Comparison of ENCODE assay signal across 19 mouse cellular contexts in the genomic region with DNA sequence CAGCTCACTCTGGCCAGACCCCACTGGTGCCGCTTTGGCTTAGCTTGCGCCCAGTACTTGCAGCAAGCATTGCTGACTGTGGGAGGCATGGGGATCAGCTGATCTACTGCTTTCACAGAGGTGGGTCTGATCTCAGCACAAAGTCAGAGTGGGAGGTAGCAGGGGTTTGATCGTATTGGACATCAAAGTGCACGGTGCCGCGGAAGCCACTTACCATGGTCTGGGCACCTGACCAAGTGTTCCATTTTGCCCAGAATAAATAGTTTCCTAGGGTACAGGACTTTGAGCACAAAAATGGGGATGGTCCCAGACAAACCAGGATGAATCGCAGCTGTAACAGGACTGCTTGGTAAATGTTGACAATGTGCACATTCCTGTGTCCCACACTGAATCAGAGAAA. TPM values are rescaled to one million over a fixed set of nuclear protein-coding genes. Genes with fewer than 3 reads are reported as not detected.
A peak's percentile ranks its signal among the peaks of the same experiment; 100 is the strongest.
DNase-seq lines count a peak whose midpoint lies in the region; ATAC-seq and TF ChIP-seq lines count a peak whose summit lies in the region.
"Had no signal": no experiment of that assay in that cellular context is flagged by ENCODE, and none has a peak within 500 bp of the region (broad histone marks: within the 10 kb centered on the region; RNA-seq: fewer than 3 reads in every experiment).

No protein-coding gene starts in this region.

- no peaks in the 10 kb centered on the region for H3K79me2 ChIP-seq in liver, adult 2 months (ENCODE audit: control insufficient read depth, insufficient read depth, low read length)

- H3K36me3 ChIP-seq in hindbrain, embryonic 13.5 days: no peaks in the 10 kb centered on the region
- no peaks in the 10 kb centered on the region for H3K36me3 ChIP-seq in hindbrain, embryonic 11.5 days (ENCODE audit: control insufficient read depth, insufficient read depth, low read length)
- H3K36me3 ChIP-seq in liver, adult 2 months (ENCODE audit: control insufficient read depth, insufficient read depth, low read length): peaks cover 23% of the 10 kb centered on the region
- H3K36me3 ChIP-seq: limb, embryonic 13.5 days had no signal

- ATAC-seq in hindbrain, embryonic 13.5 days (ENCODE audit: low FRiP score): peak; percentile 43; the same call in 1 of the 2 replicates
- no peak for ATAC-seq in hindbrain, embryonic 11.5 days (ENCODE audit: low FRiP score)
- ATAC-seq: inflammation-experienced regulatory T-cells, adult 6 months had no signal

- H3K4me1 ChIP-seq in hindbrain, embryonic 13.5 days (replicated peaks): no peaks in the 10 kb centered on the region
- no peaks in the 10 kb centered on the region for H3K4me1 ChIP-seq in hindbrain, embryonic 11.5 days (replicated peaks; ENCODE audit: control insufficient read depth, insufficient read depth, low read length)
- peaks cover 8% of the 10 kb centered on the region for H3K4me1 ChIP-seq in liver, adult 2 months (ENCODE audit: control insufficient read depth, insufficient read depth, low read length)
- H3K4me1 ChIP-seq: limb, embryonic 13.5 days had no signal

- no peak for TF ChIP-seq POLR2A in liver, adult 2 months (IDR thresholded peaks at IDR 0.05; ENCODE audit: extremely low read depth, insufficient read depth, low read length)

- no peak for TF ChIP-seq CTCF in liver, adult 2 months (IDR thresholded peaks at IDR 0.05; ENCODE audit: low read depth, low read length)

- H3K4me3 ChIP-seq in hindbrain, embryonic 13.5 days: no peak overlapping the region
- no peak overlapping the region for H3K4me3 ChIP-seq in hindbrain, embryonic 11.5 days (ENCODE audit: low read depth, low read length)
- H3K4me3 ChIP-seq in liver, adult 2 months (ENCODE audit: insufficient read depth, low read depth, low read length): no peak overlapping the region
- H3K4me3 ChIP-seq: gastrocnemius, adult 2 months; limb, embryonic 13.5 days had no signal

- H3K9me3 ChIP-seq in hindbrain, embryonic 13.5 days: no peaks in the 10 kb centered on the region
- H3K9me3 ChIP-seq in hindbrain, embryonic 11.5 days (ENCODE audit: control insufficient read depth, low read length): no peaks in the 10 kb centered on the region
- H3K9me3 ChIP-seq: limb, embryonic 13.5 days had no signal

- H3K9ac ChIP-seq in hindbrain, embryonic 13.5 days: no peak overlapping the region
- H3K9ac ChIP-seq in hindbrain, embryonic 11.5 days (ENCODE audit: low read depth, low read length): no peak overlapping the region
- no peak overlapping the region for H3K9ac ChIP-seq in liver, adult 2 months (ENCODE audit: low read depth, low read length)
- H3K9ac ChIP-seq: limb, embryonic 13.5 days; lung, embryonic 14.5 days had no signal

- 82% methylated on average over 7 of the region's 7 CpGs for WGBS in hindbrain, embryonic 13.5 days
- 92% methylated on average over 7 of the region's 7 CpGs for WGBS in hindbrain, embryonic 11.5 days
- WGBS in liver, adult 2 months: 27% methylated on average over 7 of the region's 7 CpGs

- H3K27ac ChIP-seq in hindbrain, embryonic 13.5 days: no peak overlapping the region
- no peak overlapping the region for H3K27ac ChIP-seq in hindbrain, embryonic 11.5 days (ENCODE audit: low read depth, low read length)
- peak overlapping the region; percentile 44 for H3K27ac ChIP-seq in liver, adult 2 months (replicated peaks; ENCODE audit: insufficient read depth, low read depth, low read length)
- H3K27ac ChIP-seq: gastrocnemius, adult 2 months; limb, embryonic 13.5 days had no signal

- no peaks in the 10 kb centered on the region for H3K27me3 ChIP-seq in hindbrain, embryonic 13.5 days
- H3K27me3 ChIP-seq in hindbrain, embryonic 11.5 days (ENCODE audit: control insufficient read depth, insufficient read depth, low read length): no peaks in the 10 kb centered on the region
- no peaks in the 10 kb centered on the region for H3K27me3 ChIP-seq in liver, adult 2 months (ENCODE audit: control insufficient read depth, insufficient read depth, low read length)

- DNase-seq in hindbrain, embryonic 11.5 days (ENCODE audit: low spot score): no peak
- peak; percentile 72 for DNase-seq in liver, adult 2 months (ENCODE audit: extremely low read depth, low read depth, low spot score)
- no peak for DNase-seq in liver
- peak; percentile 68 to 78 for DNase-seq in right cerebral cortex, postnatal 10 days (ENCODE audit: low spot score in 2 of 2)
- DNase-seq in right cerebral cortex, postnatal 14 days: no peak
- no peak for DNase-seq in urinary bladder, adult 2 months (ENCODE audit: low spot score)
- DNase-seq: adrenal gland, postnatal 36 days; cerebellum, adult 11-12 months; cerebellum, postnatal 14 days; gastrocnemius, adult 2 months; heart, postnatal 10 days; kidney, adult 2 months; kidney, postnatal 10 days; lung, embryonic 14.5 days; lung, postnatal 36 days had no signal

- no peak overlapping the region for H3K4me2 ChIP-seq in hindbrain, embryonic 13.5 days
- H3K4me2 ChIP-seq in hindbrain, embryonic 11.5 days (replicated peaks; ENCODE audit: low read depth, low read length): no peak overlapping the region
- H3K4me2 ChIP-seq: heart, embryonic 11.5 days; limb, embryonic 13.5 days; lung, embryonic 14.5 days had no signal

RNA-seq across cellular contexts. Expression of gene Hacd2, which starts 41.2 kb away (rescaled TPM):
- polyA plus RNA-seq in hindbrain, embryonic 13.5 days (2015; fragmentation: Nextera tagmentation; extraction: Ambion mirVana): 39.2 and 42.5 TPM in 2 replicates
- 27.7 and 31.7 TPM in 2 replicates for polyA plus RNA-seq in hindbrain, embryonic 11.5 days (2014; fragmentation: Nextera tagmentation; extraction: Ambion mirVana)
- 19.8 and 23.8 TPM in 2 replicates for total RNA-seq in liver, adult 2 months (2014; rRNA removed)
- 70.7 and 88.9 TPM in 2 replicates for polyA plus RNA-seq in liver, adult 2 months (2012; rRNA removed)
- polyA plus RNA-seq in urinary bladder, adult 2 months (2012; rRNA removed): 143 and 190 TPM in 2 replicates

Comparison
In these comparisons a context has a peak if more than half of its experiments do, and no peak if none do; other contexts are left out.
1. DNase-seq: peak in liver, adult 2 months (single experiment) and right cerebral cortex, postnatal 10 days (2 of 2); none in hindbrain, embryonic 11.5 days (single experiment), liver (single experiment), right cerebral cortex, postnatal 14 days (single experiment) and urinary bladder, adult 2 months (single experiment).